Mouse (Mus musculus): ENCODE measurements around the gene Hic1. TPM values are rescaled to one million over a fixed set of nuclear protein-coding genes. Genes with fewer than 3 reads are reported as not detected.

Gene Hic1
- polyA plus RNA-seq, 1 experiment from 2014 or later: 0.92 TPM

- no peak for ATAC-seq (ENCODE audit: low FRiP score, low TSS enrichment)
- 93% methylated on average over 6 of the region's 6 CpGs for WGBS
- no peak for DNase-seq
- Histone ChIP-seq H3K27ac (replicated peaks; ENCODE audit: low read depth, low read length) (no peak overlapping the region), H3K4me1 (ENCODE audit: control insufficient read depth, insufficient read depth, low read length) (no peaks in the 10 kb centered on the region), H3K4me3 (replicated peaks; ENCODE audit: low read depth, low read length) (no peak overlapping the region), H3K9me3 (ENCODE audit: control insufficient read depth, low read length) (no peaks in the 10 kb centered on the region), H3K9ac (replicated peaks; ENCODE audit: low read length) (no peak overlapping the region), H3K27me3 (ENCODE audit: control insufficient read depth, insufficient read depth, low read length) (no peaks in the 10 kb centered on the region), H3K36me3 (ENCODE audit: control insufficient read depth, insufficient read depth, low read length) (no peaks in the 10 kb centered on the region), H3K4me2 (ENCODE audit: low read length) (no peak overlapping the region)
Observed at GRCm38 (mm10) chr11:75116379-75116778, 52.9 kb downstream of the Hic1 start.

MicroRNAs within 50 kb of the gene (microRNA counts, 519-probe panel; counts per million panel counts)
- microRNA mmu-miR-132 (4,996 counts per million, percentile 49 among the panel's probes with 10 or more counts), microRNA mmu-miR-212 (not detected)

Small RNA genes lying within 50 kb of the gene (microRNA-seq; reads per million reads assigned to microRNA genes)
- 792 reads per million, percentile 79 among the genes with 10 or more reads in this experiment for gene Mir132
- 40.7 reads per million, percentile 46 among the genes with 10 or more reads in this experiment for gene Mir212

Other genes with a start within 250 kb of the Hic1 start
- gene Smg6, start 243.7 kb downstream of the Hic1 start, polyA plus RNA-seq (2014; fragmentation: Nextera tagmentation; extraction: Ambion mirVana): 14.0 and 15.9 TPM in 2 replicates
- gene Srr, start 243.6 kb downstream of the Hic1 start, polyA plus RNA-seq (2014; fragmentation: Nextera tagmentation; extraction: Ambion mirVana): 34.4 and 49.9 TPM in 2 replicates
- gene Ovca2, start 9.3 kb upstream of the Hic1 start, polyA plus RNA-seq (2014; fragmentation: Nextera tagmentation; extraction: Ambion mirVana): 15.4 and 20.2 TPM in 2 replicates
- gene Dph1, start 21.7 kb upstream of the Hic1 start, polyA plus RNA-seq (2014; fragmentation: Nextera tagmentation; extraction: Ambion mirVana): 13.7 and 14.8 TPM in 2 replicates
- 16.5 and 17.4 TPM in 2 replicates for gene Rtn4rl1, start 24.3 kb upstream of the Hic1 start, polyA plus RNA-seq (2014; fragmentation: Nextera tagmentation; extraction: Ambion mirVana)
- gene Rpa1, start 178.8 kb upstream of the Hic1 start, polyA plus RNA-seq (2014; fragmentation: Nextera tagmentation; extraction: Ambion mirVana): 48.3 and 50.0 TPM in 2 replicates
- gene Smyd4, start 178.9 kb upstream of the Hic1 start, polyA plus RNA-seq (2014; fragmentation: Nextera tagmentation; extraction: Ambion mirVana): 9.5 and 12.0 TPM in 2 replicates